Mouse (Mus musculus): ENCODE results near the gene Socs5.

- TF ChIP-seq CHD2 (IDR thresholded peaks at IDR 0.05; ENCODE audit: low read depth, low read length): no peak
- no peak for TF ChIP-seq HCFC1 (IDR thresholded peaks at IDR 0.05; ENCODE audit: borderline replicate concordance, insufficient read depth, low read length)
- TF ChIP-seq ZNF384 (IDR thresholded peaks at IDR 0.05; ENCODE audit: low read depth, low read length): no peak
These were observed 52.8 kb downstream of the Socs5 start for GRCm38 (mm10) chr17:87160270-87160669.
